Mouse (Mus musculus) yolk sac, embryonic 10.5 days (tissue): ENCODE results near the gene Kif6.

Experiments used
- DNase-seq: peaks from one replicate; pipeline ENCODE4 v3.0.0-alpha.2; 2017; ENCODE audit warnings: low spot score

The Kif6 gene

DNA sequence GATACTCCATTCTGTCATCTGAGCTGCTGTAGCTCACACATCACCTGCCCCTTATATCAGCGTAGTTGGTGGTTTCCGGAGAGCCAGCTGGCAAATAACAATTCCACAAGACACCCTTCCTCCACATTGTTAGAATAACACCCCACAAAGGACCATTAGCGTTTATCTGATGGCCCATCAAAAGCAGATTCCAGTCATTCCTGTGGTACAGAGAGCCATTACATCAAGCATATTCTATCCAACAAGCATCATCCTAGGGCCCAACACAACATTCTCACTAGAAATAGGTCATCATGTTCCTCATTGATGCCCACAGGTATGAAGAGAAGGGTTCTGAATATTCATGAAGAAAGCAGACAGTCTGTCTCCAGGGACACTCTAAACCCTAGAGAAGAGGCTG lies 236.3 kb downstream of the Kif6 start:
- DNase-seq = no peak

- no peak for DNase-seq
These were observed 237.2 kb downstream of the Kif6 start for GRCm38 (mm10) chr17:49852183-49852582.

GRCm38 (mm10) chr17:49855785-49856184 lies 240.8 kb downstream of the Kif6 start:
- no peak for DNase-seq

DNA sequence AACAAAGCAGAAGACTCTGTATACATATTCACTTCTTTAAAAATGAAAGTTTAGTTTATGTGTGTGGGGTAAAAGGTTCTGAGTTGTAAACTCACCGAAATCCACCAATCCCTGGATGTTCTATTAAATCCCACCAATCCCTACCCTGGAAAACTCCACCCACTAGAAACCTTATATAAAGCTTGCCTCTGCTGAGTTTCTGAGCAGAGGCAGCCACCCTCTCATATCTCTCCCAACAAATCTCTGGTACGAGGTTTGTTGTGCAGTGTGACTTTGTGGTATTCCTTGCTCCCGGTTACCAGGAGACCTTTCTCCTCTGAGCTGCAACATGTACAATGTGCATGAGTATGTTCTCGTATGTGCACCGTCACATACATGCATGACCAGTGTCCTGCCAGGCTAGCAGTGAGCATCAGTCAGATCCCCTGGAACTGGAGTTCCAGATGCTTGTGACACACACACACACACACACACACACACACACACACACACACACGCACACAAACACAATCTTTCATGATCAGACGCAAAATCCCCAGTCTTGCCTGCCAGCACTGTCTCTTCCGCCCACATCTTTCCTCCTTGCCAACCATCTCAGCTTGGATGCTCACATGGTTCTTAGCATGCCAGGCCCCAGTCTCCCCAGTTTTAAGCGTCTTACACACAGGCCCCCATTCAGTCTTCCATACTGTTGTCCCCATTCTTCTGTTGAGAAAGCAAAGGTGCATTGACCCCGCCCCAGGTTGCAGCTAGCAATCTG lies 245.3 kb downstream of the Kif6 start:
- DNase-seq = no peak

DNA sequence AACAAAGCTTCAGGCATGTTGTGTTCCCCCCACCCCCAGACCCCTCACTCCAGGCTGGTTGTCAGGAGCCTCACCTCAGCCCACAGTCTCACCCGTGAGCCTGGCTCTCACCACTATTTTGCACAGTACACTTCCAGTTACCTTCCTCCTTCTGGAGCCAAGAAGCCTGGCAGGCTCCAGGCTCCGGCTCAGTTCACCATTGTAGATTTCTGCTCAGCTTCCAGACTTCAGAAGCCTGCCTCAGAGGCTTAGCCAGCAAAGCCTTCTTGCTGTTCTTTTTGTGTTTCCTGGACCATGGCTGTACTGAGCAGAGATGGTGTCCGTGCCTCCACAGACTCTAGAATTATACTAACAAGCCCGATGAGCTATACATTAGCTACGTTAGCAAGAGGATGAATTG lies 248.7 kb downstream of the Kif6 start:
- DNase-seq = no peak

DNA sequence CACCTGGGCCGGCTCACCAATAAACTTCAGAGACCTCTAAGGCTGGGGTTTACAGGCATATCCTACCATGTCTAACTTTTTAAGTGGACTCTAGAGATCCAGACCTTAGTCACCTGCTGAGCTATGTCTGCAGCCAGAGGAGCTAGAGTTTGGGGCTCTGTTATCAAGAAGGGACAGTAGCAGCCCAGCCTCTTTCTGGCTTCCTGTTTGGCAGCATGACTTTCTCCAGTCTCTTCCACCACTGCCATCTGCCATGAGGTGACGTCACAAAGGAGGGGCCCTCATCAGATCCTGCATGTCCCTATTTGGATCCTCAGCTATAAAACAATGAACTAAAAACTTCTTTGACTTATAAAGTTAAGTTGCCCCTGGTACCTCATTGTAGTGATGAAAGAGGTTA lies 250.7 kb downstream of the Kif6 start:
- no peak for DNase-seq

GRCm38 (mm10) chr17:49866653-49867215 lies 251.8 kb downstream of the Kif6 start:
- DNase-seq = no peak

- DNase-seq = no peak
These were observed 252.6 kb downstream of the Kif6 start for GRCm38 (mm10) chr17:49867321-49868137.

DNA sequence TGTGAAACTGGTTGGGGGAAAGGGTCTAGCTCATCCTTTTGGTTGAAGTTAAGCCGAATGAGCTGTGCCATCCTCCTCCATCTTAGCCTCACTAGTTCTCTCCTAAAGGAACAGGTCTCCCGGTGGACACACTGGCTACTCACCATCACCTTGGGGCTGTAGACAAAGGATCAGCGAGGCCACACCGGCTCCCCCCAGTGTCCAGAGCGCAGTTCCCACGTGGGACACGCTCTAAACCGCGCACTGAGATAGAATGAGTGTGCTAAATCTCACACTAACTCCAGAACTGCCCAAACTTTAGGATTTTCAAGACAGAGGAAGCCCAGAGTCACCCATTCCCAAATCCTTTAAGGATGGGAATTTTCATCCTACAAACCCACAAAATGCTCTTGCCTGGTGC lies 254.3 kb downstream of the Kif6 start:
- DNase-seq = no peak

DNA sequence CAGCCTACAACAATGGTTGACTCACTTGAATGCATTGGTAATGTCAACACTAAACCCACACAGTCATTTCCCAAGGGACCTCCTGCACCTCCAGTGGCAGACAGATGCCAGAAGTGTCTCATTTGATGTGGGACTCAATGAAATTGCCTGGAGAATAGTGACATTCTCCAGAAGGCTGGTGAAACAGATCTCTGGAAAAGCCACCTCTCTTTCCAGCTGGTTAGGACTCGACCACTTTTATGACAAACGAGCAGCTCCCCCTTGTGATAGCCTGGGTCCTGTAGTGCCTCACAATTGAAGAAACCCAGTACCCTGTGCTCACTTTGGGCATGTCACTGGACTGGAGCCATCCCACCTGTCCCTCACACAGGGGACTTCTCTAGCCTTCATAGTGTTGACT lies 257.4 kb downstream of the Kif6 start:
- DNase-seq = no peak

DNA sequence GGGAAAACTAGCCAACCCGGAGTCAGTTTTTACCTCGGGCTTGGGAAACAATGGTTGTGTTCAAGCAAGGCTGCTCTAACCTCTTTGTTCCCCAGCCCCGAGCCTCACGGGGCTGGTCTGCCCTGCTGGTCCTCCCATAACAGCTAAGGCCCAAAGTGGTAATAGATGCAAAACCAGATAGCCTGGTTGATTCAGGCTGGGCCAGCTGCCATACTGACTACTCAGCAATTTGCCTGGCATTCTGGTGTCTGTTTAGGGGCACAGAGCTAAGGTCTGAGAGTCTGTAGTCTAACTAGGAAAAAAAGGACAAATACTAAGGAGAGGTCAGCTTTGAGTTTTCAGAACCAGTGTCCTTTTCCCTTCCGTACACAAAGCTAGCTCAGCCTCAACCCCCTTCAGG lies 259.8 kb downstream of the Kif6 start:
- no peak for DNase-seq

DNA sequence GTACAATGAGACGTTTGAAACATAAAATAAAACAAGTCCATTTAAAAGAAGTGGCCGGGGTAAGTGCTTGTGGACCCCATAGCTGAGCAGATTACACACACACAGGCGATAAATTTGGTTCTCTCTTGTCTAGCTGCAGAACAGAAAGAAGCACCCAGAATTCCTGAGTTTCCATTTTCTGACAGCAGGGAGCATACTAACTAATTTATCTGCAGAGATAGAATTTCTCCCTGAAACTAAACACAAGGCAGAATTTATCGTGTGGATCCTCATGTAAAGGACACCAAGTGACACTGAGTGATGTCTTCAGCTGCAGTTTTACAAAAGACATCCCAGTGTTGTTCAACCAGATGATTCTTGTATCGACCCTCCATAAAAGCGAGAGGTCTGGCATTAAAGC lies 260.5 kb downstream of the Kif6 start:
- DNase-seq = no peak

- DNase-seq = no peak
These were observed 261.2 kb downstream of the Kif6 start for GRCm38 (mm10) chr17:49875939-49876651.

- DNase-seq = no peak
These were observed 266.2 kb downstream of the Kif6 start for GRCm38 (mm10) chr17:49880919-49881744.

GRCm38 (mm10) chr17:49881796-49882195 lies 266.9 kb downstream of the Kif6 start:
- DNase-seq = no peak

DNA sequence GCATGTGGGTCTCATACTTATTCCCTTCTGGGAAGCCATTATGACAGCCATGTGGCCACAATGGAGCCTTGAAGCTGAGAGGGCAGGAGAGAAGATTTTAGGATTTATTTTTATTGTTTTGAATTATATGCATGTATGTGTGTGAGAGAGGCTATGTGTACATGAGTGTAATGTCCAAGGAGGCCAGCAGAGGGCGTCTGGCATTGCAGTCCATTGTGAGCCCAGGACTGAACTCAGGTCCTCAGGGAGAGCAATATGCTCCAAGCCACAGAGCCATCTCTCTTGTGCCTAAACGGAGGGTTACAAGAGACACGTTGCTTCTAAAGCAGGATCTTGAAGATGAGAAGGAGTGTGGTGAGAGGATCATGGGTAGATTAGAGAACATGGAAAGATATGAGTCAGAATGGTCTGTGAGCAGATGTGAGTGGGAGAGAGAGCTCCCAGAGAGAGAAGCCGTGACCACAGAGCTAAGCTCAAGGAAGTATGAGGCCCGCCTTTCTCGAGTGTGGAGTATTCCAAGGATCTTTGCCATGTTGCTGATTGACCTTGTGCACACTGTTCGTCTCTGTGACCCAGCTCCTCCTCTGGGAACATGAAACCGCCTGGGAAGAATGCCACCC lies 268.3 kb downstream of the Kif6 start:
- no peak for DNase-seq

- DNase-seq = no peak
These were observed 270.1 kb downstream of the Kif6 start for GRCm38 (mm10) chr17:49885035-49885434.

DNA sequence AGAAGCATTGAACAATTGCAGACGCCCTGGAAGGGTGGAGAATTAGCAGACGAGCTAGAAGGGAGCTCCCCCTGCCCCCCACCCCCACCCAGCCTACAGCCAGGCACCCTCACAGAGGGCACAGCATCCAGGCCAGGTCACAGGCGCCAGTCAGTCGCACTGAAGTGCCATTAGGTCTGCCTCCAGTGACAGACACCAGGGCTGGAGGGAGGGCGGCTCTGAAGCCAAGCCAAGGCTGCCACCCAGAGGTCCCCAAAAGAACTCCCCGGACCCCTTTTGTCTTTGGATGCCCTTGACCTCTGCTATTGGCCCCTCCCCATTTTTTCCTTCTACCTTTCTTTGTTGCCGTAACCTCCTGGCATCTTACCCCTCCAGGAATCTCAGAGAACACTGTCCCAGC lies 274.7 kb downstream of the Kif6 start:
- no peak for DNase-seq

GRCm38 (mm10) chr17:49890861-49891260 lies 275.9 kb downstream of the Kif6 start:
- no peak for DNase-seq

GRCm38 (mm10) chr17:49892390-49892789 lies 277.5 kb downstream of the Kif6 start:
- DNase-seq = no peak

GRCm38 (mm10) chr17:49894471-49894870 lies 279.5 kb downstream of the Kif6 start:
- DNase-seq = no peak
